Mouse (Mus musculus) forebrain, embryonic 15.5 days (tissue): ENCODE measurements at regions not wholly inside any gene's neighbourhood (a gene's known extent, or its start where the extent isn't known, plus 50 kb on each side); places are given as distances from the start of the nearest gene placed in this dataset.

Experiments used
- ATAC-seq: fragments of 200-750 bp; cut with Nextera tagmentation; replicated peaks from 2 replicates; pipeline ENCODE4 v1.8.0; 2017; ENCODE audit warnings: mild to moderate bottlenecking, moderate TSS enrichment, moderate library complexity
- H3K27ac ChIP-seq: fragments of 300-500 bp; sonication (generic); replicated peaks from 2 replicates; pipeline ENCODE4 v1.5.1; 2015; ENCODE audit warnings: mild to moderate bottlenecking, inconsistent platforms
- H3K27me3 ChIP-seq: fragments of 300-500 bp; sonication (generic); 2 replicates; pipeline ENCODE4 v1.6.1; 2015; ENCODE audit warnings: inconsistent platforms
- H3K36me3 ChIP-seq: fragments of 300-500 bp; sonication (generic); 2 replicates; pipeline ENCODE4 v1.6.1; 2015; ENCODE audit warnings: mild to moderate bottlenecking, inconsistent platforms
- H3K4me1 ChIP-seq: fragments of 300-500 bp; sonication (generic); 2 replicates; pipeline ENCODE4 v1.6.1; 2015; ENCODE audit warnings: inconsistent platforms
- H3K4me2 ChIP-seq: fragments of 300-500 bp; sonication (generic); replicated peaks from 2 replicates; pipeline ENCODE4 v1.6.1; 2015; ENCODE audit warnings: mild to moderate bottlenecking, inconsistent platforms
- H3K4me3 ChIP-seq: fragments of 300-500 bp; sonication (generic); 2 replicates; pipeline ENCODE4 v1.5.1; 2015; ENCODE audit warnings: mild to moderate bottlenecking, inconsistent platforms
- H3K9ac ChIP-seq: fragments of 300-500 bp; sonication (generic); replicated peaks from 2 replicates; pipeline ENCODE4 v1.6.1; 2015; ENCODE audit warnings: mild to moderate bottlenecking, inconsistent platforms
- H3K9me3 ChIP-seq: fragments of 300-500 bp; sonication (generic); 2 replicates; pipeline ENCODE4 v1.6.1; 2016; ENCODE audit warnings: inconsistent platforms
- WGBS: fragments of 180-500 bp; shearing (Covaris S2); methylation state at CpG from one replicate; pipeline ENCODE4 v1.1.7; 2015; ENCODE audit warnings: mixed read lengths; 5-methylcytosine and 5-hydroxymethylcytosine counted together

DNA sequence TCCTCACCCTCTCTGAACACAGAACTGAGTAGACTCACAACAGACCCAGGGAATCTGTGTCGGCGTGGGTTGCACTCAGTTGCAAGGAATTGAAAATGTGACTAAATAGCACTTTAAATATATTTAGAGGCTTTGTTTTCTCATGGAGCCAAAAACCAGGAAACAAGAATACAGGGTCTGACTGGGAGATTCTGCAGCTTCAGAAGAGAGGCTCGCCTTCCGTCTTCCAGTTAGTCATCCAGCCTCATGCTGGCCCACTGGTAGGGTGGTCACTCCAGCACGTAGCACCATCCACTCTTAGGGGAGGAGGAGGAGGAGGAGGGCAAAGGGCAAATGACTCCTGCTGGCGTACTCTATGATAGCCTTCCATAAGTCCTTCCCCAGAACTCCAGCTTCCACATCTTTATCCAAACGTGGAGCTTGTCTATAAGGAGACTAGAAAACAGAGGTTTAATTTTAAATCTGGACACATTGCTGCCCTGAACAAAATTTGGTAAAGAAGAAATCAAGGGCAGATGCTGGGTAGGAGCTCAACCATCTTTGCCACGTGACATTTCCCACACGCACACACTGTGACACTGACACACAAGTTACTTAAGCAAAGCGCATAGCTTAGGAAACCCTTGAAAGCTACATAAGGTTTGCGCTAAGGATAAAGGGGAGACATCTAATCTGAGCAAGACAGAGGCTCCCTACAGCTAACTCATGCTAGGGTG is 60.8 kb downstream of the Mis18a start:
- WGBS = 93% methylated on average over 11 of the region's 11 CpGs
- Histone ChIP-seq H3K27me3 (no peaks in the 10 kb centered on the region), H3K9ac (no peak overlapping the region), H3K27ac (no peak overlapping the region), H3K9me3 (0 out of 2 replicates have a peak, but pooled peaks cover 2% of the 10 kb centered on the region), H3K36me3 (no peaks in the 10 kb centered on the region), H3K4me3 (no peak overlapping the region), H3K4me1 (0 out of 2 replicates have a peak, but pooled peaks cover 9% of the 10 kb centered on the region), H3K4me2 (no peak overlapping the region)
- no peak for ATAC-seq

DNA sequence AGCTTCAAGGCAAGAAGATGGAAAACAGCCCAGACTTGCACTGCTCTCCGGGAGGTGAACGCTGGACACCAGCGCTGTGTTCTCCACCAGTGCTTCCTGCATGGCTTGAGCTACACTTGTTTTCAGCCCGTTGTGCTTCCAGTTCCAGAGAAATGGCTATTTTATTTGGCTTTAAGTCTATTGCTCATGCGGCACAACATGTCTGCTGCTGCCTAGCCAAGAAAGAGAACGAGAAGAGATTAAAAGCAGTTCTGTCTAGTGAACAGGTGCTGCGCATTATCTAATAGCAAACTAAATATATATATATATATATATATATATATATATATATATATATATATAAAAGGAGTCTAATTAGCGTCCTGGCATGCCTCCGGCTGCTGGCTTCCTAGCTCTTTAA is 63.1 kb downstream of the Mis18a start:
- H3K27me3 ChIP-seq = no peaks in the 10 kb centered on the region
- H3K4me2 ChIP-seq = no peak overlapping the region
- H3K9ac ChIP-seq = no peak overlapping the region
- no peaks in the 10 kb centered on the region for H3K36me3 ChIP-seq
- peak overlapping the region; percentile 45 for H3K27ac ChIP-seq
- no peak for ATAC-seq
- 0 out of 2 replicates have a peak, but pooled peaks cover 9% of the 10 kb centered on the region for H3K4me1 ChIP-seq
- WGBS = 56% methylated on average over 9 of the region's 9 CpGs
- H3K9me3 ChIP-seq = 0 out of 2 replicates have a peak, but pooled peaks cover 2% of the 10 kb centered on the region
- no peak overlapping the region for H3K4me3 ChIP-seq

DNA sequence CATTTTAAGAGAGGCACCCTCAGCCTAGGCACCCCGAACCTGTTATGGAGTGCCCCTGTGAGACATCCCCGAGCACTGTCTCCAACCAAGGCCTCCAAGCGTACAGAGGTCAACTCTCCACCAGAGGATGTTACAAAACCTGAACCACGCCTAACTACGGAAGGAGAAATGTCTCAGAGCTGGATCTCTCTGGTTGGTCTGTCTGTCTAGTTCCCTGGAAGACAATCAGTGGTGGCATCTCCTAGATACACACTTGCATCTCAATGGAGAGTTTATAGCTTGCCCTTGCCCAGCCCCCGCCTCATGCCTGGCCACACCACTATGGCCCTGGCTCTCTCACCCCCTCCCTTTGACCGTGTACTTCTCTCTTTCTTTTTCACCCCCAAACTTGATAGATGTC is 69.2 kb downstream of the Mis18a start:
- H3K4me3 ChIP-seq = no peak overlapping the region
- H3K4me1 ChIP-seq = peaks cover 8% of the 10 kb centered on the region
- H3K9ac ChIP-seq = no peak overlapping the region
- 94% methylated on average over 7 of the region's 7 CpGs for WGBS
- ATAC-seq = no peak
- no peaks in the 10 kb centered on the region for H3K27me3 ChIP-seq
- no peaks in the 10 kb centered on the region for H3K9me3 ChIP-seq
- H3K27ac ChIP-seq = no peak overlapping the region
- H3K36me3 ChIP-seq = no peaks in the 10 kb centered on the region
- no peak overlapping the region for H3K4me2 ChIP-seq

DNA sequence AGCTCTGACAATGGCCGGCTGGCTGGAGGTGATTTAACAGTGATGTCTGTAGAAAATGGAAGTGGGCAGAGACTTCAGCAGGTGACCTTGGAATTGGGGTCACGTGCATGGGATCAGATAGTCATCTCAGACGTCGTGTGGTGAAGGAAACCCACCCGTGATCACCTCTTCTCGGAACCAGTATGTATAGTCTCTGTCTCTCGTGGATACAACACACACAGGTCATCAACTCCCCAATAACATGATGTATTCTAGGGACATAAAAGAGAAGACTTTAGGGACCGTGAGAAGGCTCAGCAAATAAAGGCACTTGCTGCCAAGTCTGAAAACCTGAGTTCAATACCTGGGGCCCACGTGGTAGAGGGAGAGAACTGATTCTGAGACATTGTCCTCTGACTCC is 70.2 kb downstream of the Mis18a start:
- H3K4me1 ChIP-seq = peaks cover 8% of the 10 kb centered on the region
- ATAC-seq = peak; percentile 42
- WGBS = 49% methylated on average over 9 of the region's 9 CpGs
- no peak overlapping the region for H3K9ac ChIP-seq
- peak overlapping the region; percentile 61 for H3K27ac ChIP-seq
- no peak overlapping the region for H3K4me2 ChIP-seq
- H3K4me3 ChIP-seq = no peak overlapping the region
- H3K36me3 ChIP-seq = no peaks in the 10 kb centered on the region
- no peaks in the 10 kb centered on the region for H3K27me3 ChIP-seq
- no peaks in the 10 kb centered on the region for H3K9me3 ChIP-seq

DNA sequence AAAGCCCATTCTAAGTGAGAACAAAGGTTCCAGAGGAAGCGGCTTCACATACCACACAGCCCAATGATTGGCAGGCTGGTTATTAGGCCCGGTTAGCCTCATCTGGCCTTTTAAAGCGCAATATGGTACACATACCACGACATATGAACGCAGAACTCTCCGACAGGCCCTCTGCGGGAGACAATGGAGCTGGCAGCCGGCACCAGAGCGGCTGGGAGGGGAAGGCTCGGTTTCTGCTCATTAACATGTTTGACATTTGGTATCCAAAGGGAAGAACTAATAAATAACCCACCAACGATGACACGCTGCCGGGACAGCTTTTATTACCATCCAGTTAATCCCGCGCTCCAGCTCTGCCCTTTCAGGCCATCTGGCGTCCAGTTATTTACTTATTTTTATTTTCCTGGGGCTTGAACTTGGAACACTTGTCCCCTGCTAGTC is 70.6 kb downstream of the Mis18a start:
- Histone ChIP-seq H3K27ac (peak overlapping the region; percentile 61), H3K9me3 (no peaks in the 10 kb centered on the region), H3K4me3 (no peak overlapping the region), H3K4me1 (peaks cover 8% of the 10 kb centered on the region), H3K4me2 (no peak overlapping the region), H3K36me3 (no peaks in the 10 kb centered on the region), H3K9ac (no peak overlapping the region; the same call in 1 of the 2 replicates), H3K27me3 (no peaks in the 10 kb centered on the region)
- WGBS = 5% methylated on average over 16 of the region's 16 CpGs
- ATAC-seq = peak; percentile 86

DNA sequence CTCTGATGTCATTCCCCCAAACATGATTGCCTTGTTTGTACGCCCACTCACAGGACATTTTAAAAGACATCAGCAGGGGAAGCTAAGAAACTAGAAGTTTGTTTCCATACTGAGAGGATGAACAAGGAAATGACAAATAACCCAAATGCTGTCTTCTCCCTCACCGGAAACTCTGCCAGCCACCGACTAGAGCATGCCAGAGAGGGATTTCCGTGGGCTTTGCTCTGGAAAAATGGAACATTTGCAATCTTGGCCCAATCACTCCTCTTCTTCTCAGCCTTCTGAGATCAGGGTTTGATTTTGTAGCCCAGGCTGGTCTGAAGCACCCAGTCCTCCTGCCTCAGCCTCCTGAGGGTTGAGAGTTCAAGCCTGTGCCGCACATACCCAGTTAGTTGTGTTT is 72.4 kb downstream of the Mis18a start:
- no peak overlapping the region for H3K27ac ChIP-seq
- 88% methylated on average over 5 of the region's 5 CpGs for WGBS
- H3K4me3 ChIP-seq = no peak overlapping the region
- H3K4me2 ChIP-seq = no peak overlapping the region
- ATAC-seq = no peak
- H3K9me3 ChIP-seq = no peaks in the 10 kb centered on the region
- no peak overlapping the region for H3K9ac ChIP-seq
- no peaks in the 10 kb centered on the region for H3K36me3 ChIP-seq
- no peaks in the 10 kb centered on the region for H3K27me3 ChIP-seq
- H3K4me1 ChIP-seq = peaks cover 8% of the 10 kb centered on the region

DNA sequence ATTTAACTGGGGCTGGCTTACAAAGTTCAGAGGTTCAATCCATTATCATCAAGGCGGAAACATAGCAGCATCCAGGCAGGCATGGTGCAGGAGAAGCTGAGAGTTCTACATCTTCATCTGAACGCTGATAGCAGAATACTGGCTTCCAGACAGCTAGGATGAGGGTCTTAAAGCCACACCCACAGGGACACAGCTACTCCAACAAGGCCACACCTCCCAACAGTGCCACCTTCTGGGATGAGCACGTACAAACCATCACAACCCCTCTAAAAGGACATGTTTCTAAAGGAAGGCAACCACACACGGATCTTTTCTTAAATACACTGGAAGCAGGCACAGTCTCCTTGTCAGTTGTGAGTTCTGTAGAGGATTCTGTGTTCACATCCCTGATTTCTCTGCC is 74.4 kb downstream of the Mis18a start:
- Histone ChIP-seq H3K27me3 (no peaks in the 10 kb centered on the region), H3K9me3 (no peaks in the 10 kb centered on the region), H3K9ac (no peak overlapping the region), H3K4me1 (peaks cover 8% of the 10 kb centered on the region), H3K36me3 (no peaks in the 10 kb centered on the region), H3K4me3 (no peak overlapping the region), H3K27ac (no peak overlapping the region), H3K4me2 (no peak overlapping the region)
- ATAC-seq = no peak
- 76% methylated on average over 4 of the region's 4 CpGs for WGBS

DNA sequence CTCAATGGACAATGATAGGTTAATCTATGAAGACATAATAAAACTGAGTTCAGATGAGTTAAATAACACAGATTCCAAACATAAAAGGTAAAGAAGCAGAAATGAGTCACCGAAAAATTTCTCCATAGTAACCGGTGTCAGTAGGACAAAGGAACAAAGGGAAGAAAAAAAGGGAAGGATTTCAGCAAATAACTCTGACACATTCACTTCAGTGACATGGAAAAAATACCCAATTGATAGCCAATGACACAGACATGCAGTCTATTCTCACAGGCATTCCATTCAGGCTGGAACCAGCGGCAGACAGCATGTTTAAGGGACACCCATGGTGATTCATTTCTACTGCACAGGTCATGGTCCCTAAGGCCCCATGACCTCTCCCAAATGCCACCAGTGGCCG is 79.0 kb downstream of the Mis18a start:
- Histone ChIP-seq H3K27ac (no peak overlapping the region), H3K36me3 (no peaks in the 10 kb centered on the region)
- WGBS = 59% methylated on average over 4 of the region's 4 CpGs

DNA sequence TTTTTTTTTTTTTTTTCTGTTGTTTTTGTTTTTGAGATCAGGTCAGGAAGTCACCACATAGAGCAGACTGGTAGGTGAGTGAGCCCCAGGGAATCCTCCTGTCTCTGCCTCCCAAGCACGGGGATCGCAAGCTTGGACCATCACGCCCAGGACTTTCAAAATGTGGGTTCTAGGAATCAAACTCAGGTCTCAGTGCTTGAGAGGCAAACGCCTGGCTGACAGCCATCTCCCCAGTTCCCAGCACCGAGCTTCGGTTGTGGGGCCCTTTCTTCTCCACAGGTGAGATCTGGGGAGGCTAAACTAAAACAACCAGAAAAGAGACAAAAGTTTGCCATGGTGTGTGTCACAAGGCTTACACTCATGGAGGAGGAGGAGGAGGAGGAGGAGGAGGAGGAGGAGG is 84.5 kb downstream of the Mis18a start:
- Histone ChIP-seq H3K9me3 (no peaks in the 10 kb centered on the region), H3K9ac (no peak overlapping the region), H3K27me3 (no peaks in the 10 kb centered on the region), H3K4me2 (no peak overlapping the region), H3K36me3 (no peaks in the 10 kb centered on the region), H3K4me1 (0 out of 2 replicates have a peak, but pooled peaks cover 3% of the 10 kb centered on the region), H3K27ac (no peak overlapping the region), H3K4me3 (no peak overlapping the region)
- ATAC-seq = no peak
- WGBS = 92% methylated on average over 6 of the region's 6 CpGs

More for the DNA sequence above, 79.0 kb downstream of the Mis18a start:
- Histone ChIP-seq H3K27me3 (no peaks in the 10 kb centered on the region), H3K9me3 (no peaks in the 10 kb centered on the region), H3K4me1 (no peaks in the 10 kb centered on the region), H3K4me2 (no peak overlapping the region), H3K4me3 (no peak overlapping the region), H3K9ac (no peak overlapping the region)
- ATAC-seq = no peak

DNA sequence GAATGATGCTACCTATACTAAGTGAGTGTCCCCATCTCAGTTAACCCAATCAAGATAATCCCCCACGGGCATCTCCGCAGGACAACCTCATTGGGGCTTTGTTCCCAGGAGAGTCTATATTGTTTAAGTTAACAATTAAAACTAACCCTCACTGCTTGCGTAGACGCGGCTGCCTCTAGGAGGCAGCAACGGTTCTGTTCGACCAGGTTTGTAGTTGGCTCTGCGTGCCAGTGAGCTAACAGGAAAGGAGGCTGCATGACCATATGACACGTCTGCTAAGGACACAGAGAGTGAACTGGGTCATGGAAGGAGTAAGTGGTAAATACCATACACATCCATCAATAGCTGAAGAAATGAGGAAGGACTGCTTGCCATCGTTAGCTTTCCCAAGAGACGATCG is 92.0 kb downstream of the Mis18a start:
- no peak for ATAC-seq
- Histone ChIP-seq H3K27ac (no peak overlapping the region), H3K4me3 (no peak overlapping the region), H3K36me3 (no peaks in the 10 kb centered on the region), H3K27me3 (no peaks in the 10 kb centered on the region), H3K9ac (no peak overlapping the region), H3K4me2 (no peak overlapping the region), H3K4me1 (0 out of 2 replicates have a peak, but pooled peaks cover 3% of the 10 kb centered on the region), H3K9me3 (no peaks in the 10 kb centered on the region)
- WGBS = 32% methylated on average over 12 of the region's 12 CpGs

DNA sequence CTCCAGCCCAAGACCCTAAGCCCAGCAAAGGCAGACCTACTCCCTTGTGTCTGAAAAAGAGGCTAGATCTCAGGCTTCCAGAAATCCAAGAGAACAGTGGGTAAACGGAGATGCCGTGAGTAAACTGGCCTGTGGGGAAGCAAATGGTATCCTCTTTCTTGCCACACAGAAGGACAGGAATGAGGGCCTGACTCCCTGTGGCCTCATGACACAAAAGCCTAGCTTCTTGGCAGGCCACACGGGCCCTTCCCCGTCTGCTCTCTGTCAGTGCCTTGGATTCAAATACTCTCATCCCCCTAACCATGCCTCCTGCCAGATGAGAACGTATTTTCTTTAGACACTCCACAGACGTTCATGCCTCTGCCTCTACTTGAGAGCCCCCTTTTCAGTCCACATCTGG is 97.2 kb downstream of the Mis18a start:
- WGBS = 25% methylated on average over 6 of the region's 6 CpGs
- Histone ChIP-seq H3K4me3 (no peak overlapping the region), H3K9ac (no peak overlapping the region), H3K9me3 (0 out of 2 replicates have a peak, but pooled peaks cover 6% of the 10 kb centered on the region), H3K27ac (no peak overlapping the region), H3K36me3 (no peaks in the 10 kb centered on the region), H3K27me3 (no peaks in the 10 kb centered on the region), H3K4me2 (no peak overlapping the region), H3K4me1 (peaks cover 12% of the 10 kb centered on the region; the same call in 1 of the 2 replicates)
- no peak for ATAC-seq

DNA sequence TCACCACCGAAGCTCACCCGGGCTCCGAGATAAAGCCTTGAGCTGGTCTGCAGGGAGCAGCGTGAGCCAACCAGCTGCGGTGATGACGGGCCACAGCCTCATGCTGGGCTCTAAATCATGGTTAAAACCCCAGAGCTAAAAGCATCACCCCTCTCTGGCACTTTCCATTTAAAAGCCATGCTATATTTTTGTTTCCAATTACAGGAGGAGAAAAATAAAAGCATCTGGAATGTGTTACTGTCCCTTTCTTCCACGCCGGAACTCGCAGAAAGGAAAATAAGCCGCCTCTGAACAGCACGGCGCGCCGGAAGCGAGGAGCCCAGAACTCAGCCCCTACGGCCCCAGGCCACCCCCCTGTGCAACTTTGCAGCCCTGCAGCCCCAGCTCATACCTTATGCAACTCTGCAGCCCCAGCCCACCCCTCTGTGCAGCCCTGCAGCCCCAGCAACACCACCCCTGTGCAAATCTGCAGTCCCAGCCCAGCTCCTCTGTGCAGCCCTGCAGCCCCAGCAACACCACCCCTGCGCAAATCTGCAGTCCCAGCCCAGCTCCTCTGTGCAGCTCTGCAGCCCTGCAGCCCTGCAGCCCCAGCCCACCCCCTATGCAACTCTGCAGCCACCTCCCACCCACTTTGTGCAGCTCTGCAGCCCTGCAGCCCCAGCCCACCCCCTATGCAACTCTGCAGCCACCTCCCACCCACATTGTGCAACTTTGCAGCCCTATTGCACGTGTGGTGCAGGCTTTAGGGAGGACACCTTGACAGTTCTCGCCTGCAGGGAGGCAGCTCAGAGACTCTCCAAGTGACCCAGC is 97.9 kb downstream of the Mis18a start:
- peak; percentile 36 for ATAC-seq
- H3K4me2 ChIP-seq = 0 out of 2 replicates have a peak overlapping the region, but pooled peaks have one; percentile 1
- H3K27ac ChIP-seq = no peak overlapping the region
- no peak overlapping the region for H3K9ac ChIP-seq
- no peaks in the 10 kb centered on the region for H3K36me3 ChIP-seq
- no peak overlapping the region for H3K4me3 ChIP-seq
- 0 out of 2 replicates have a peak, but pooled peaks cover 6% of the 10 kb centered on the region for H3K9me3 ChIP-seq
- no peaks in the 10 kb centered on the region for H3K27me3 ChIP-seq
- peaks cover 17% of the 10 kb centered on the region for H3K4me1 ChIP-seq
- whole genome bisulfite sequencing = 35% methylated on average over 19 of the region's 19 CpGs
